Mouse (Mus musculus): ENCODE data around the gene Fgf15.

DNA sequence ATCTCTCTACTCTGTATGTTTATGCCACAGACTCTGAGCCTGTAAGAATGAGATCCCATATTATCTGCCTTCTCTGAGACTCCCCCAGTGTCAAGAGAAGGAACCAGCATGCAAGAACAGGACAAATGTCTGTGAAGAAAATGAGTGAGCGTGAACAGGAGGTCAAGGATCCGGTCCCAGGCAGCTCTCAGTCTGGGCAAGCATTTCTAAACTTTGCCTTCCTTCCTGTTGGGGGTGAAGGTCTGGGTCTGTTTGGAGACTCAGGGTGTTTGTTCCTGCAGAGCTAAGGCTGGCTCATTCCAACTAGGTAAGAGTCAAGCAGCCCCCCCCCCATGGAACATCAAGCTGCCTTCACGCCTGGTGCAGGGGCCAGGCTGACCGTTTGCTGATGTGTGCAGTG, 23.9 kb upstream of the Fgf15 start:
- TF ChIP-seq CTCF (IDR thresholded peaks at IDR 0.05) (no peak), EP300 (IDR thresholded peaks at IDR 0.05; ENCODE audit: insufficient read depth, low read depth, low read length) (no peak), POLR2A (IDR thresholded peaks at IDR 0.05; ENCODE audit: insufficient read depth, low read depth, low read length) (no peak)
